Mouse (Mus musculus) neural tube, embryonic 14.5 days (tissue): ENCODE results near the gene Mpeg1. TPM values are rescaled to one million over a fixed set of nuclear protein-coding genes. Genes with fewer than 3 reads are reported as not detected.
A peak's percentile ranks its signal among the peaks of the same experiment; 100 is the strongest.

Experiments used
- ATAC-seq: fragments of 200-750 bp; cut with Nextera tagmentation; 2 replicates; pipeline ENCODE4 v1.8.0; 2017; ENCODE audit warnings: low read depth, mild to moderate bottlenecking, moderate TSS enrichment, moderate library complexity
- H3K27ac ChIP-seq: fragments of 300-500 bp; sonication (generic); 2 replicates; pipeline ENCODE4 v1.5.1; 2014; ENCODE audit warnings: low read depth, mild to moderate bottlenecking, control low read depth, low read length, moderate library complexity, mixed read lengths
- H3K27me3 ChIP-seq: fragments of 300-500 bp; sonication (generic); 2 replicates; pipeline ENCODE4 v1.6.1; 2014; ENCODE audit warnings: low read length; ENCODE audit not compliant: control insufficient read depth, insufficient read depth
- H3K36me3 ChIP-seq: fragments of 300-500 bp; sonication (generic); 2 replicates; pipeline ENCODE4 v1.6.1; 2014; ENCODE audit warnings: low read length, mixed read lengths; ENCODE audit not compliant: control insufficient read depth, insufficient read depth
- H3K4me1 ChIP-seq: fragments of 300-500 bp; sonication (generic); 2 replicates; pipeline ENCODE4 v1.6.1; 2014; ENCODE audit warnings: low read length; ENCODE audit not compliant: control insufficient read depth, insufficient read depth
- H3K4me2 ChIP-seq: fragments of 300-500 bp; sonication (generic); 2 replicates; pipeline ENCODE4 v1.6.1; 2014; ENCODE audit warnings: mild to moderate bottlenecking, low read depth, low read length, control low read depth
- H3K4me3 ChIP-seq: fragments of 300-500 bp; sonication (generic); 2 replicates; pipeline ENCODE4 v1.5.1; 2014; ENCODE audit warnings: low read depth, low read length, control low read depth, mixed read lengths
- H3K9ac ChIP-seq: fragments of 300-500 bp; sonication (generic); replicated peaks from 2 replicates; pipeline ENCODE4 v1.6.1; 2014; ENCODE audit warnings: low read depth, mild to moderate bottlenecking, control low read depth, low read length, mixed read lengths
- H3K9me3 ChIP-seq: fragments of 300-500 bp; sonication (generic); 2 replicates; pipeline ENCODE4 v1.6.1; 2016; ENCODE audit warnings: low read length; ENCODE audit not compliant: control insufficient read depth
- WGBS: fragments of 180-500 bp; shearing (Covaris S2); extraction: QIAGEN DNeasy Blood & Tissue Kit; methylation state at CpG from one replicate; pipeline ENCODE4 v1.1.7; 2014; 5-methylcytosine and 5-hydroxymethylcytosine counted together
- polyA plus RNA-seq: library from polyadenylated mRNA; unstranded; fragments of >200 nt; fragmentation: Nextera tagmentation; extraction: Ambion mirVana; gene quantifications from 2 replicates; pipeline ENCODE4 v1.2.1, GENCODE M21; 2014

Mpeg1 gene
- polyA plus RNA-seq, 1 experiment from 2014 or later: 1.3 TPM

DNA sequence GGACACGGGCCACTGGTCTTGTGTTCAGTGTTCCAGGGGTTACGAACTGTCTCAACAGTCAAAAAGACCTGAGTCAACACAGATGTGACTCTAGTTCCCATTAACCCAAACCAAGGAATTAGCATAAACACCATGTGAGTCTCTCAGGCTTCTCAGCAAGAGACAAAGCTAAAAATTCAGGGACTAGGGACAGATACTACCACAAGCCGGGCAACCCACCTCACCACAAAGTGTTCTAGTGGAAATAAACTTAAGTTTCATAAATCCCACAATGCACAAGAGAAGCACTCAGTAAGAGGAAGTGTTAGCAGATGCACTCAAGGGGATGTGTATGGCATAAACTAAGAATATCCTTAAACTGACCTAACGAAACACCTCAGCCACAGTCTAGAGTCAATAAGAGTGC lies 25.6 kb upstream of the Mpeg1 start:
- no peak overlapping the region for H3K9ac ChIP-seq
- H3K36me3 ChIP-seq: no peaks in the 10 kb centered on the region
- H3K4me2 ChIP-seq: no peak overlapping the region
- no peaks in the 10 kb centered on the region for H3K4me1 ChIP-seq
- no peak for ATAC-seq
- H3K9me3 ChIP-seq: no peaks in the 10 kb centered on the region
- no peak overlapping the region for H3K4me3 ChIP-seq
- no peak overlapping the region for H3K27ac ChIP-seq
- no peaks in the 10 kb centered on the region for H3K27me3 ChIP-seq
- WGBS: 86% methylated on average over 4 of the region's 4 CpGs

DNA sequence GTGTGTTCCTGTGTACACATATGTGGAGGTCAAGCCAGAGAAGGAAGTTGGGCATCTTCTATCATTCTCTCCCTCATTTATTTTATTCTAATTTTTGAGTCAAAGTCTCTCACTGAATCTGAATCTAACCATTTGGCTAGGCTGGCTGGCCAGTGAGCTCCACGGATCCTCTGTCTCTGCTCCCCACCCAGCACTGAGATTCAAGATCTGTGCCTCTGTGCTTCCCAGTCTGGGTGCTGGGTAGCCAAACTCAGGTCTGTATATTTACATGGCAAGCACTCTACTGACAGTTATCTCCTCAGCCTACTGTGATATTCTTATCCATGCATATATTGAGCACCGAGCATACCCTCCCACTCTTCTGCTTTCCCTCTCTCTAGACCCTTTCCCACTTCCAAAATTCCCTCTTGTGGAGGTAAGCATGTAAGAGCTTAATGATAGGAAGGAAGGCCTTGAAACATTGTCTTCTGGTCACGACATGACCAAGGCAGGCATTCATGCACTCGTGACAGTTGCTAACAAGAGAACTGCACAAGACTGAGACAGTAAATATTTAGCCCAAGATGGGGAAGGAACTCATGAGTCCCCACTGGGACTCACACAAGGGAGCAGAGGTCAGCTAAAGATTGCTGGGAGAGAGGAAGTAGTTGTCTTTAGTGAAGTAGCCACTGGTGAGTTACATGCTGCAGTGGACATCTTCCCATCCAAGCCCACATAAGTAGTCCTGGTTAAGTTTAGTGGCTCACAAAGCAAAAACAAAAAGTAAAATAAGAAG lies 24.6 kb upstream of the Mpeg1 start:
- H3K36me3 ChIP-seq: no peaks in the 10 kb centered on the region
- H3K27me3 ChIP-seq: no peaks in the 10 kb centered on the region
- H3K4me3 ChIP-seq: no peak overlapping the region
- 84% methylated on average over 4 of the region's 4 CpGs for WGBS
- no peaks in the 10 kb centered on the region for H3K4me1 ChIP-seq
- no peak overlapping the region for H3K27ac ChIP-seq
- ATAC-seq: no peak
- no peak overlapping the region for H3K9ac ChIP-seq
- H3K4me2 ChIP-seq: no peak overlapping the region
- no peaks in the 10 kb centered on the region for H3K9me3 ChIP-seq

DNA sequence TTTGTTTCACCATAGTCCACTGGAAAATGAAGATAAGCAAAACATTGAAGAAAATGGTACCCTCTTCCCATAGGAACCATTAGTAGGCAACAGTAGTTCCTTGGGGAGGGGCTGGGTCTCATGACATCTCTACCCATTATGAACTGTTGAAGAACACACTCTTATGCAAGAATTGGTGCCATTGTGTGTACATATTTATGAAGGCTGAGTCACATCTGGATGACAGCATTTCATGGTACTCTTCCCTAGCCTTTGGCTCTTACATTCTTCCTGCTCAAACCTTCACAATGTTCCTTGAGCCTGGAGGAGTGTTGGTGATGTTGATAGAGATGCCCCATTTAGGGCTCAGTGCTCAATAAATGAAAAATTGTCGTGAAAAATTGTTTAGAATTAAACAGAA lies 21.0 kb upstream of the Mpeg1 start:
- Histone ChIP-seq H3K36me3 (no peaks in the 10 kb centered on the region), H3K9me3 (no peaks in the 10 kb centered on the region), H3K4me3 (no peak overlapping the region), H3K4me1 (no peaks in the 10 kb centered on the region), H3K27me3 (no peaks in the 10 kb centered on the region), H3K4me2 (no peak overlapping the region), H3K27ac (no peak overlapping the region), H3K9ac (no peak overlapping the region)
- ATAC-seq: no peak
- WGBS: 58% methylated on average over 1 of the region's 1 CpGs

DNA sequence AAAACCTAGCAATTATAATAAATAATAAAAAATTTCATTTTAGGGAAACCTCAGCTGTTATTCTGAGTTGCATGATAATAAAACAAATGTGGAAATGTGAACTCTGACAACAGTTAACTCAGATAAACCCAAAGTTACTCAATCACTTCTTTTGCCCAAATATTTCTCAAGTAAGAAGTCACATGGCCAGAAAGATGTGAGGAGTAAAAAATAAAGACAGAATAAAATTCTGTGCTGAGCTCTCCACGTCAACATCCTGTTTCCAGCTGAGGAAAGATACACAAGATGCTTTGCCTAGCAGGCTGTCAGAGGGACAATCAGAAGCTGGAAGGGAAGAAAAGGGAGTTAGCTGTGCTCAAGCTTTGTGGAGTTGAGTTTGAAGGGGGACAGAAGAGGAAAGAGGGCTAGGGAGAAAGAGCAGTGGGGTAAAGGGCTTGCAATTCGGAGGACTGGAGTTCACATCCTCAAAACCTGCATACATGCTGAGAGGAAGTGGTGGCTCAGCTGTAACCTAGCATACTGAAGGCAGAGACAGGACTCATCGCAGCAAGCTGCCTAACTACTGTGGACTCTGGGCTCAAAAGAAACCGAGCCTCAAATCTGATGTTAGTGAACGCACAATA lies 20.4 kb upstream of the Mpeg1 start:
- 73% methylated on average over 5 of the region's 5 CpGs for WGBS
- no peak for ATAC-seq
- Histone ChIP-seq H3K4me2 (no peak overlapping the region), H3K4me3 (no peak overlapping the region), H3K27me3 (no peaks in the 10 kb centered on the region), H3K4me1 (no peaks in the 10 kb centered on the region), H3K27ac (no peak overlapping the region), H3K9me3 (no peaks in the 10 kb centered on the region), H3K9ac (no peak overlapping the region), H3K36me3 (no peaks in the 10 kb centered on the region)

DNA sequence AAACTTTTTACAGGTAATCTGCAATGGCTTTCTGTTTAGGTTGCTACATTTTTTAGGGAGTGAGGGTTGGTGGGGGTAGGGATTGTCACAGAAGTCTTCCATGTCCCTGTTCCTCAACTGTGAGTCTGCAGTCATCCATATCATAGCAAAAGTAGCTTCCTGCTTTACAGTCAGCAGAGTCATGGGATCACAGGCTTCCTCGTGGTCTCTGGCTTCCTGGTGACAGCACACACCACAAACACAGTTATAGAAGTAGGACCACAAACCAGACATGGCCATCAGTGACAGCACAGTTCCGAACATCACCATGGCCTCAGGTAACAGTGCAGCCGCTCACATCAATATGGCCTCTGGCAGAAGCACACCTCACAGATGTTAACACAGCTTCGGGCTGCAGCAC lies 18.0 kb upstream of the Mpeg1 start:
- Histone ChIP-seq H3K9ac (no peak overlapping the region), H3K4me1 (no peaks in the 10 kb centered on the region), H3K9me3 (no peaks in the 10 kb centered on the region), H3K4me3 (no peak overlapping the region), H3K4me2 (no peak overlapping the region), H3K36me3 (no peaks in the 10 kb centered on the region), H3K27ac (no peak overlapping the region), H3K27me3 (no peaks in the 10 kb centered on the region)
- ATAC-seq: no peak
- WGBS: 85% methylated on average over 4 of the region's 4 CpGs

DNA sequence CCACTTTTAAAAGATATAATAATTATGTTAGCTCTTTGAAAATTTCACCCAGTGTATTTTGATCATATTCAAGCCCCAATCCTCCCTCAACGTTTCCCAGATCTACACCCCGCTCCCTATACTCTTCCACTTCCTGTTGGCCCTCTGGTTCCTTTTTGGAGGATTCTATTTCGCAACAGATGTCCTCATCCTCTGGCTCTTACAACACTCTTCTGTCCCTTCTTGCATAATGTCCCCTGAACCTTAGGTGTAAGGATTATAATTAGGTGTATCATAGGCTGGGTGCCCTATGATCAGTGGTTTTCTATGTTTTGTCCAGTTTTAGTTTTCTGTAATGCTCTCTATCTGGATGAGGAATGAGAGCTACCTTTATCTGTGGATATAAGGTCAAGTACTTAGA lies 15.6 kb upstream of the Mpeg1 start:
- no peak overlapping the region for H3K9ac ChIP-seq
- no peak overlapping the region for H3K4me3 ChIP-seq
- no peak overlapping the region for H3K4me2 ChIP-seq
- no peaks in the 10 kb centered on the region for H3K4me1 ChIP-seq
- ATAC-seq: no peak
- WGBS: 83% methylated on average over 3 of the region's 3 CpGs
- H3K27ac ChIP-seq: no peak overlapping the region
- H3K27me3 ChIP-seq: no peaks in the 10 kb centered on the region
- H3K36me3 ChIP-seq: no peaks in the 10 kb centered on the region
- no peaks in the 10 kb centered on the region for H3K9me3 ChIP-seq

DNA sequence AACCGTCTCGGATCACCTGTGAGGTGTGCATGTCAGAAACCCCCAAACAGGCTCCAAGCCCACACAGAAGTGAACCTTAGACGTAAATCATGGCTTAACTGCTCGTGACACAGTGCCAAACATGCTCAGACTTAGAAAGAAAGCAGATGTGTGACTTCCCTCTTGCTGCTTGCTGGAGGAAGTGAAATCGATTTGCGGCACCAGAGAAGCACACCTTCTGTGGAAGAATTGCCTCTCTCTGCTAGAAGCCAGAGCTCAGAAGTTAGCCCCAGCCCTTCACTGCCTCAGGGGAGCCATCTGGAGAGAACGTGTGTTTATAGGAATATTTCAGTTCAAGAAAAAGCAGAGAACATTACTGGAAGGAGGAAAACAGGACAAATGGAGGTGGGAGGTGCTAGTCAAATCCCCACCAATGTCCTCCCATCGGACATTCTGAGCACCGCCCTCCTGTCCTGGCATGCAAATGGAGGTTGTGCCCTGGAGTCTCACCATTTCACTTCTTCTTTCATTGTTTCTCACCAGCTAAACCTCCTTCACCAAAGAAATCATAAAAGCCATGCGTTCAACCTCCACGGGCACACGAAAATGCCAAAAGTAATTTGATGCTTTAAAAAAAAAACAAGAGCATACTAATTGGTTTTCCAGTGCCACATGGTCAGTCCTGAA lies 3.0 kb upstream of the Mpeg1 start:
- H3K9me3 ChIP-seq: no peaks in the 10 kb centered on the region
- peak; percentile 24; the same call in 1 of the 2 replicates for ATAC-seq
- 79% methylated on average over 12 of the region's 12 CpGs for WGBS
- H3K9ac ChIP-seq: no peak overlapping the region
- no peaks in the 10 kb centered on the region for H3K27me3 ChIP-seq
- no peak overlapping the region for H3K27ac ChIP-seq
- H3K4me2 ChIP-seq: no peak overlapping the region
- H3K36me3 ChIP-seq: no peaks in the 10 kb centered on the region
- H3K4me1 ChIP-seq: no peaks in the 10 kb centered on the region
- no peak overlapping the region for H3K4me3 ChIP-seq

DNA sequence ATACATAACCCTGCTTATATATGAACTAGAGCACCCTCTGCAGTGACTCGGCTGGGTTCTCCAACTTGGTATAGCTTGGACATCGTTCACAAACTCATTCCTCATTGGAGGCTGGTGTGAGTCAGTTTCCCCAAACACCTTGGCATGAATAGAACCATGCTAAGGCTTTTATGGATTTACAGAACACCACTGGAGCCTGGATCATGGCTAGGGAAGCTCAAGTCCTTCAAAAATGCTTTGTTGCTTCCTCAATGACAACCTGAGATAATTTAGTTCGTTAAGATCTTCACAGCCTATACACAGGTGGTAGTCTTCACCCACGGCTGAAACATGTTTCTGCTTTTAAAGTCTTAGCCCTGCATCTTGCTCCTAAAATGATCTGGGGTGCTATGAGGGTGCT lies 1.1 kb upstream of the Mpeg1 start:
- WGBS: 87% methylated on average over 4 of the region's 4 CpGs

More for the DNA sequence above, 1.1 kb upstream of the Mpeg1 start:
- Histone ChIP-seq H3K36me3 (no peaks in the 10 kb centered on the region), H3K27ac (no peak overlapping the region), H3K4me2 (no peak overlapping the region), H3K4me3 (no peak overlapping the region), H3K9me3 (no peaks in the 10 kb centered on the region), H3K9ac (no peak overlapping the region), H3K27me3 (no peaks in the 10 kb centered on the region), H3K4me1 (no peaks in the 10 kb centered on the region)
- no peak for ATAC-seq
